Mouse (Mus musculus) forelimb bud, embryonic 11.5 days (tissue): ENCODE measurements around the gene Cyp17a1.

Experiments used
- DNase-seq: peaks from one replicate; pipeline ENCODE4 v3.0.0-alpha.2; 2012; ENCODE audit warnings: low read depth, low spot score

The Cyp17a1 gene

DNA sequence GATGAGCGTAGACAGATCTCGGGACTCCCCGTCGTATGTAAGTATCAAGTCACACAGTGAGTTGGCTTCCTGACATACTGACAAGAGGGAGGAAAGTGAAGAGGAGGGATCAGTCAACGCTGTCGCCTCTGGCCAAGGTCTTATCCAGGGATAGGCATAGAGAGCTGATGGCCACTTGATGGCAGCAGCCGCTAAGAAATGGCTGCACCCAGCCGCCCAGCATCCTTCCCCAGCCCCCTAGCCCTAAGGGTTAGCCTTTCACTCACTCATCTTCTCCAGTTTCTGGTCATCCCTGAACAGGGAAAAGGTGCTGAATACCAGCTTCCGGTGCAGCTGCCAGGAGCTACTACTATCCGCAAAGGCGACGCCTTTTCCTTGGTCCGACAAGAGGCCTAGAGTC is 2.3 kb downstream of the Cyp17a1 start:
- DNase-seq = peak; percentile 42

DNA sequence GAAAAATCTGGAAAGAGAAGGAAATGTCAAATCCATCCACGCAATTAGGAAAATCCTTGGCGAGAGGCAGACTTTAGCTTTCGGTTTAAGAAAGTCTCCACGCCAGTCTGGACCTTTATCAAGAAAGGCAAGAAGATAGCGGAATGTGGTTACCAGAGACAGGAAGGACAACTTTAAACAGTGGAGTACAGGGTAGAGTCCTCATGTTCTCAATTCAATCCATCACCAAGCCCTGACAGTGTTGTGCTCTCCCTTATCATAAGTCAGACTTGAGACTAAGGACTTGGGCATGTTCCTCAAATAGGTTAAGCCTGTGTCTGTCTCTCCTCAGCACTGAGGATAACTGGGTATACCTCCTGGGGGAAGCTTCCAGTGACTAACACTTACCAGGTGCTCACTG is 3.2 kb downstream of the Cyp17a1 start:
- no peak for DNase-seq

DNA sequence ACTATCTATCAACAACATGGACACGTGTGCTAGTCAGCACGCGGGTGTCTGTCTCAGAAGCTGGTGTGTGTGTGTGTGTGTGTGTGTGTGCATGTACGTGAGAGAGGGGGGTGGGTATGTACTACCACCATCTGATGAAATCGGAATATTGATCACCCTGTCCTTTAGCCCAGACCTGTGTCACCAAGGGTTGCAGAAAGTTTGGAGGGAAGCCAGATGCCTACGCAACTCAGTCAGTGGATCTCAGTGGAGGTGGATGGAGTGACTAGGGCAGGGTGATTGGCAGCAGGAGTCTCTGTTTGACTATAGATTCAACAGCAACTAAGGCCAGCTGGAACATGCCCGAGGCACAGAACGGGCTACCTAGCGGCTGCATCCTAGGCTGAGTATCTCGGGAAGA is 4.7 kb downstream of the Cyp17a1 start:
- DNase-seq = no peak

DNA sequence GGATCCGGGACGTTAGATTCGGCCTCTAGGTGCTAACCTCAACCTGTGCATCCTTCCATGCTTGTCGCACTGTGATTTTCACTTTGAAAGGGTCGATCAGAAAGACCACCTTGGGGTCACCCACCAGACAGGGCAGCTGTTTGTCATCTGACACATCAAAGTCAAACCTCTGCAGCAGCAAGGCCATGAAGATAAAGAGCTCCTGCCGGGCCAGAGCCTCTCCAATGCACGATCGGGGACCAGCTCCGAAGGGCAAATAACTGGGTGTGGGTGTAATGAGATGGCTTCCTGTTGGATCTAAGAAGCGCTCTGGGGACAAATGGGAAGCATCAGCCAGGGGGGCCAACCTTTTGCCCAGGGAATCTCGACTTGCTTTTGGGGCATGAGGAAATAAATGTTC is 5.7 kb downstream of the Cyp17a1 start:
- no peak for DNase-seq

DNA sequence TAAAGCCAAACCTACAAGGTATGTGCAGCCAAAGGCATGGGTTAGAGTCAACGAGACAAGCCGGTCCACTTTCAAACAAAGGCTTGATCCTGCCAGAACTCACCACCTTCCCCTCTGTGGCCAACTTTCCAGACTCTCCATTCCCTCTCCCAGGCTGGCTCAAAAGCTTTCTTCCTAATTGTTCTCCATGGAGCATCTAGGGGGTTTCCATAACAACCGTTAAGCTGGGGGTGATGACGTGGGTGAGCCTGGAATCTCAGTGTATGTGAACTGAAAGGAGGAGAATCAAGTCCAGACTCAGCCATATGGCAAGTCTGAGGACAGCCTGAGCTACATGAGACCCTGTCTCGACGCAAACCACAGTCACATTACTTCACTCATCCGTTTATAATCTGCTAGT is 7.5 kb downstream of the Cyp17a1 start:
- DNase-seq = no peak

DNA sequence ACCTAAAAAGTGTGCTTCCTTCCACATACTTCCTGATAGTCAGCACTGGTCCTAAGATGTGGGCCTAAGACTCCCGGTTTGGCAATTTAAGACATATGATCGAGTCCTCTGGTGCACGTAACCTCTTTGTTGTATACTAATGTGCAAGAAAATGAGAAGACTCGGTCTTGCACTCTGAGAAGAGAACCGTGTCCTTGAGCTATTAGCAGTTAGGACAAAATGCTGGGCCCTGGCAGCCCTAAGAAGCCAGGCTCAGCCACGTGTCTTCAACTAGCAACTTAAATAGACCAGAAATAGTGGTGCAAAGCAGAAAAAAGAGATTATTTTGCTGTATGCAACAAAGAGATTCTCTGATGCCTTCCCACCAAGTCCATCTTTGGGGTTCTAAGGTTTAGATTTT is 10.2 kb downstream of the Cyp17a1 start:
- DNase-seq = no peak

DNA sequence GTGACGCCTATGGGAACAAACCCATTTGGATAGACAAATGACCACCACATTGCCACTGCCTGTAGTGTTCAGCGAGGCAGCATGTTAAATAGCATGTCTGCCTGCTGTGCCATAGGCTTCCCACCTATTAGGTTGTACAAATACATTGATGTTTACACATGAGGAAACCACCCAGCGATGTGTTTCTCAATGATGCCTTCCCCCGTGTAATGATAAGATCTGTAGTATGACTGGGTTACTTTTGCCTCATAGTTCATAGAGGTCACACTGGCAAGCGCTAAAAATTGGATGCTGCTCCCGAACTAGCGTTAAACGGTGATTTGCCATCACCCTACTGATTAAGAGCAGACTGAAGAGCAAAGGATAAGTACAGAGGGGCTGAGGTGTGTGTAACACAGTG is 10.8 kb downstream of the Cyp17a1 start:
- no peak for DNase-seq

DNA sequence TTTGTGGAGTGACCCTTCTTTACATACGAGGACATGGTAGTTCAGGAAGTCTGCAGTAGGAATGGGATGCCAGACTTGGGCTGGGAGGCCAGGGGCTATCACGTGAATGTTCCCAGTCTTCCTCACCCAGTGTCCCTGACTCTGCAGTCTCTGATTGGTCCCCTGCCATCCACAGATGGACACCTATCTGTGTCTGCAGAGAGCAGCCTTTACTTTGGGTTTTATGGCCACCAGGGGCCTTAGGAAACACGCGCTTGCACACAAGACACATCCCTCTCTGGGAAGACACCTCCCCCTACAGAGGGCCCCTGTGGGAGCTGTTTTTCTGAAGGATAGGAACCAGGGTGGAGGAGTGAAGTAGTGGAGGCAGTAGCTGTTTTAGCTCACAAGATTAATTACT is 11.5 kb downstream of the Cyp17a1 start:
- DNase-seq = no peak

DNA sequence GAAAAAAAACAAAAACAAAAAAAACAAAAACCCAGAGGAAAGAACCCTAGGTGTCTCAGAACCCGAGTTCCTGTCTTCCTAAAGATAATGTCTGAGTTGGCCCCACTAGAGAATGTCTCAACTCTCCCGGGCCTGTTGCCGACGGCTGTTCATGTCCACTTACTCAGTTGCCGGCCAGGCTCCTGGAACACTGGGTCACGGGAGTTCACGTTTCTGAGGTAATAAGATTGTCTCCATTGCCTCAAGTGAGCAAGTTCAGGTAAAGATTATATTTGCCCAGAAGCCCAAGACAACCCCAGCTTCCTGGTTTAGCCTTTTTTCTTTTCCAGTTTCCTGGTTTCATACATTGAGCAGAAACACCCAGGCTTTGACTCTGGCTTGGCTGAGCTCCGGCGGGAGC is 14.1 kb downstream of the Cyp17a1 start:
- no peak for DNase-seq

DNA sequence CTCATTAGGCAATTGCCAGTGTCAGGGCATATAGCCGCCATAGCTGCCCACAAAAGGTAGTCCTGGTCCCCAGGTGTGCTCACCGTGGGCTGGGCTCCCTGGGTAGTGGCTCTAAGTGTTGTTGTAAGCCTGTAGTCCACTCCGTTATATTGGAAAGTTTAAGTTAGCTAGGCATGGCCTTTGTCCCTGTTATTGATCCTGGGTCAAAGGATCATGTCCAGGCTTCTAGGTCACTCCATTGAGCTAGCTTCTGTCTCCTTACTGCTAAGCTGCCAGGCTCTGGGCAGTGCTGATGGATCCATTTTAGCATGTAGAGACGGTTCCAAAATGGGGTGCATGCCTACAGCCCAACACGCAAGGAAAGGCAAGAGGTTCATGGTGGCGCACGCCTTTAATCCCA is 14.6 kb downstream of the Cyp17a1 start:
- DNase-seq = no peak

DNA sequence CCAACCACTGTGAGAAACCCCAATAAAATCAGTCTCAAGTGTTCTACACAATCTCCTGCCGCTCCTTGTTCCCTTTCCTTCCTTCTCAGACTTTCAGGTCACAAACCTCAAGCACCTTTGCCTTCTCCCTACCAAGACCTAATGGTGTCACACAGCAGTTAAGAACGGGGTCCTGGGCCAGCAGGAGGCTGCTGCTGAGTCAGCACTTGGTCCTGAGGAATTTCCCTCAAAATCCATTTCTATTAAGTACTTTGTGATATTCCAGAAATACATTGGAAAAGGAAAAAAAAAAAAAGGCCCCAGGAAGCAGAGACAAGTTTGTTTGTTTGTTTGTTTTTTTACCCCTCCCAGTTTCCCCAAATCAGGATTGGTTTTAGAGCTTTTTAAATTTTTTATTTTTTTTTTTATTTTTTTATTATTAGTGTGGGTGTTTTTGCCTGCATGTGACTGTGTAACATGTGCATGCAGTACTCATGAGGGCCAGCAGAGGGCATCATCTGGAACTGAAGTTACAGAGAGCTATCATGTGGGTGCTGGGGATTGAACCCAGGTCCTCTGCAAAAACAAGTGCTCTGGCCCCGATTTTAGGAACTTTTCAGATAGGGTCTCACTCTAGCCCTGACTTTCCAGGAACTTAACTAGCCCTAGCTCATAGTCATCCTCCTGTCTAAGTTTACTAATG is 15.5 kb downstream of the Cyp17a1 start:
- no peak for DNase-seq

DNA sequence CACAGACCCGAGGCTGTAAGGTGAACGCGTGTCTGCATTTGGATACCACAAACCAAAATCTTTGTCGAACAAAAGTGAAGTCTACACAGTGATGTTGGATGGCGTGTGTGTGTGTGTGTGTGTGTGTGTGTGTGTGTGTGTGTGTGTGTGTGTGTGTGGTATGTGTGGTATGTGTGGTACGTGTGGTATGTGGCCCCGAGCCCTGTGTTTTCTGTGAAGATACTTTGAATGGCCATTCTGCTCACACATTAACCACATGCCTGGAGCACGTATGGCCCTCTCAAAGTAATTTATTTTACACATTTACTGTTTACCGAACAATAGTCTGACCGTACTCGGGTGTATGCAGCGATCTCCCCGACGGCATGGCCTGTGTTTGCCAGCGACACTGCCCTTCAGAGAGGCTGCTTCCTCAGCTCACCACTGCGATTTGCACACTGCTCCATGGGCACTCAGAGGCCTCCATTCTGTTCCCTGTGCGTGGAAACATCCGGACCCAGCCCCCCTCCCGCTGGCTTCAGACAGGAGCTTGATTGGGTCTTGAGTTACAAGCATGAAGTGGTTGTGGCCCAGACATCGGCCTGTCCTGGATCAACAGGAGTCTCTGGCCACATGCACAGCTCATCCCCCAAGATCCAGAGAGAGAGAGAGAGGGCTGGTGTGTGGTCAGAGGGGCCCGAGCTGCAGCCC is 16.7 kb downstream of the Cyp17a1 start:
- DNase-seq = no peak

DNA sequence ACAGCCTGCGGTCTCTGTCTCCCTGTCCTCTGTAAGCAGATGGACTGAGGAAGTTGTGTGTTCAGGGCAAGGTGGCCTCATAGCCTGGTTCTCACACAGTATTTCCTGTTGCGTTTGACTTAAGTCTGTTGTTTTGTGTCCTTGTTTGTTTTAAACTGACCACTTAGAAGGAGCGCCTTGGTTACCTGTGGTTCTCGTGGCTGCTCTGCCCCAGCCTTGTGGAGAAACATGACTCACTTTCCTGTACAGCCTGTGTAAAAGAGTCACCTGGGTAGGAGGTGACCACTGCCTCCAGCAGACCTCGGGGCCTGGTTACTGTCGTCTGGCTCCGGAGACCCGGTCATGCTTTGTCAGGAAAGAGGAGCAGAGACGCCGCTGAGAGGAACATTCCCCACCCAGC is 17.3 kb downstream of the Cyp17a1 start:
- DNase-seq = no peak

DNA sequence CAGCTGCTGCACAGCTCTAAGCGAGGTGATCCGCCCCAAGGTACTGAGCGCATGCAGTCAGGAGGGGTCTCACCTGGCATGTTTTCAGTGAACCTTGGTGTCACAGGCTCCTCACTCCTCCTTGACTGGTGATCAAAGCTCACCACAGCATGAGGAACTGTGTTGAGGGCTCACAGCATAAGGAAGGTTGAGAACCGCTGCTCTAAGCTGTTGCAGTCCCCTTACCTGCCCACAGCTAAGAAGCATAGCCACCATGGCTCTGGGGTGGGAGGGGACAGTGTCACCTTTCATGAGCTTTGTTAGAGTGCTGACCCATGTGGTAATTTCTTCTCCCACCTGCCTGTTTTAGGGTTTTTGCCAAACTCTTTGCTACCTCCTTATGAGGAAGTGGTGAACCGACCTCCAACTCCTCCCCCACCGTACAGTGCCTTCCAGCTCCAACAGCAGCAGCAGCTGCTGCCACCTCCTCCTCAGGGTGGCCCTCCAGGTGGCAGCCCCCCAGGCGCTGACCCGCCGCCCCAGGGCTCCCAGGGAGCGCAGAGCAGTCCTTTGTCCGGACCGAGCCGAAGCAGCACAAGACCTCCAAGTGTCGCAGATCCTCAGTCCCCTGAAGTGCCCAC is 19.2 kb downstream of the Cyp17a1 start:
- no peak for DNase-seq

DNA sequence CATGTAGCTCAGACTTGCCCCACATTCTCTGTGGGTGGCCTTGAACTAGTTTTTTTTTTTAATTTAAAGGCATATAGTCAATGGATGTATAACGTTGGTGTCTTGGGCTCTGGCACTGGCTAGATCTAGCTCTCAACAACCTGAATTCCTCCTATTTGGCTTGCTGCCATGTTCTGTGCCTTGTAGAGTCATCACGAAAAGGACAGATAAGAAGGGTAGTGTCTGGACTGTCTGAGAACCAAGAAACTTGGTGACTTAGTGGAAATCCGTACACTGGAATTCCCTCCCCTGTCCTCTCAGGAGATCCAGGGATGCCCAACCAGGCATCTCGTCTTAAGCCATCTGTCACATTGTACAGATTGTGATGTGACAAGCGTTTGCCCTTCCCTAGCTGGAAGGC is 19.8 kb downstream of the Cyp17a1 start:
- DNase-seq = no peak

DNA sequence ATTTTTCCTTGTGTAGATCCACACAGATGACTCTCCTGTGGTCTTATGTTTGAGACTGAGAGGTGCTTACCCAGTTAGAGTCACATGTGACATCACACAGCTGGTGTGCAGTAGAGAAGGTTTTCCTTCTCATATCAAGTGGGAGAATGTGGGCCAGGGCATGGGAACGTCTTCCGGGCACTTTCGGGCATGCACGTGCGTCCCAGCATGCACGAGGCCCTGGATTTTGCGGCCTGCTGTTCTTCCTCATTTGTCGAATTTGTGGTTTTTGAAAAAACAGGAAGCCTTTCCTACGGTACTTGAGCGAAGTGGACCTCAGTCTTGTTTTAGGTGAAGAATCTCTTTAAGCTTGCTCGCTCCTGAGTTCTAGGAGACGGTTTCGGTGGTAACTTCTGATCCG is 24.4 kb downstream of the Cyp17a1 start:
- no peak for DNase-seq

DNA sequence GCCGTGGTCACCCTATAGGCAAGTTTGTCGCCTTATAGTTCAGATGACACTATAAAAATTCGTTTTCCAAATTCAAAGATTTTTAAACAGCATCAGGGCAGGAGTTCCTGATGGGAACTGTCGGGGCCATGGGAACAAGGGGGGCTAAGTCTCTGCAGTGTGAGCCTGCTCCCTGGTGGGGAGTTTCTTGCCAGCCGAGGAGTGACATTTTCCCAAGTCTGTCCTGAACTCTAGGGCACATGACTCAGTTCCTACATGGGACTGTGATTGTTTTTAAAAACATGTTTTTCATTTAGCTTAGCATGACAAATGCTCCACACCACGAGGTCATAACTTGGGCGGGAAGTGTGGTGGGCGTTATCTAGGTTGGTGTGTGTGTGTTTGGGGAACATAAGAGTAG is 25.1 kb downstream of the Cyp17a1 start:
- no peak for DNase-seq

DNA sequence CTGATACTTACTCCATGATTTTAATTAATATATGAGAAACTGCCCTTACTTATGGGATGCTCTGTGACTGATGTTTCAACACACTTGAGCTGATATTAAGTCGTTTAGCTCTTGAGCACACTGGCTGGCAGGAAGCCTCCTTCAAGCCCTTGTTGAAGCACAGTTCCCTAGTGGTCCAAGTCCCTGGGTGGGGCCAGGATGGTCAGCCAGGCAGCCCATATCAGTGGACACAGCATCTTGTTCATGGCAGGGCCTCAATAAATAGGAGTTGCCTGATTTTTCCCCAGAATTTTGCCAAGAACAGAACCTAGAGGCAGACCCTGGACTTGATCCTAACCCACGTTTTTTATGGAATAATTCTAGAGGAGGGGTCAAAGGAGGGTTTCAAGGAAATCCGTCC is 25.7 kb downstream of the Cyp17a1 start:
- DNase-seq = no peak

DNA sequence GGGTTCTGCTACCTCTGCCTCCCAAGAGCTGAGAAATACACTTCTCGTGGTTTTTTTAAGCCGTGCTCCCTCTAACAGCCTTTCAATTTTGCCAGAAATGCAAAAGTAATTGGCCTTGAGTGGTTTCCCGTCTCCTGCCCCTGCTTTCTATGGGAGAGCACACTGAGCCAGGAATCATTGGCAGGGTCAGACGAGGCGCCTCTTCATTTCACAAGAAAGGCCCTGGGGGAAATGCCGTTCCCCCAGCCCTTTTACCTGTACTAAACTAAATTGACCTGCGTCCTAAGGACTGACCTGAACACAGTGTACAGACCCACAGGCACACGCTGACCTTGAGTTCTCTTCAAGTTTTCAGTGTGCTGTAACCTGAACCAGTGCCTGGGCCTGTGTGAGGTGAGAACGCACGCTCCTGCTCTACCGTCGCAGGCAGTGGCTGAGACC is 26.9 kb downstream of the Cyp17a1 start:
- no peak for DNase-seq

DNA sequence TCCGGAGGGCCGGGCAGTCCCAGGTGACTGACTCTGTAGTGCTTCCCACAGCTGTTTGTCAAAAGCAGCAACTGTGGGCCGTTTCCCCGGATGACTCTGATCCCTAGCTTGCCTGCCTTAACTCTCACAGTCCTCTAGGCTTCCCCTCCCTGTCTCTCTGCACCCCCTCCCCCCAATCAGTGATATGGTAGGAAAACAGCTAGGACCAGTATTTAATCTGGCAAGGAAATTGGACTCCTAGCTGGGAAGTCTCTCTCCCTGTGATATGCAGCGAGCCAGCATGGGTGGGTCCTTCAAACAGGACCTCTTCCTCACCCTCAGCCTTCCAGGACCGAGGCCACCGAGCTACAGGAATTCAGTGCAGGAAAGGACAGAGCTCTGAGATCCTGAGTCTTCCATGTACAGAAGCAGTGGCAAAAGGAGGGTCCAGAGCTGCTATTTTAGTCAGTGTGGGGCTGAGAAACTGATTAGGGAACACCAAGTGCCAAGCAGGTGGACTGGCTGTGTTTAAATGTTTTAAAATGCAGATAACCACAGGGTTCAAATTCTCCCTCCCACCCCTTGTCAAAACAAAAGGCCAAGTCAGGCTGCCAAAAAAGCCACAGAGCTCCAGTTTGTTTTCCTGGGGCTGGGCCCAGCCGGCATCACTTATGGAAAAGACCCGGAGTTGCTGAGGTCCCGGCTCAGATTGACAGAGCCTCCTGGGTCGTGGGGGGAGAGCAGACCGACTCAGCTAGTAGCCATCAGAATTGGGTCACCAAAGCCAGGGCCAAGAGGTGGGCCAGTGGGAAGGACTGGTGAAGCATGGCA is 28.0 kb downstream of the Cyp17a1 start:
- DNase-seq = no peak

DNA sequence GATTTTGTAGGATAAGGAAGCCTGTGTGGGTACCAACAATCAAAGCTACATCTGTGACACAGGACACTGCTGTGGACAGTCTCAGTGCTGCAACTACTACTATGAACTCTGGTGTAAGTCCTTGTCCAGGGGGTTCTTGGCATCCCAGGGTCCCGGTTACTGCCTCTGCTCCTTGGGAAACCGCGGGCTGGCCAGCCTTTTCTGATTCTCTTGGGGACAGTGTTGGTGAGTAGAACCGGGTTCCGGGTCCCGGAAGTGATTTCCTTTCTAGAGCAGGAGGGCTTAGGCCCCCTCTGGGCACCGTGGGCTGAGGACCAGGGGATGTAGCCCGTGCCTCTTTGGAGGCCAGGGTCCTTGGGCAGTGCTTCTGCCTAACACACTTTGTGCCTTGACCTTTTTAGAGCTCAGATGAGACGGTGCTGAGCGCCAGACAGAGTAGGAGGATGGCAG is 28.6 kb downstream of the Cyp17a1 start:
- DNase-seq = no peak

DNA sequence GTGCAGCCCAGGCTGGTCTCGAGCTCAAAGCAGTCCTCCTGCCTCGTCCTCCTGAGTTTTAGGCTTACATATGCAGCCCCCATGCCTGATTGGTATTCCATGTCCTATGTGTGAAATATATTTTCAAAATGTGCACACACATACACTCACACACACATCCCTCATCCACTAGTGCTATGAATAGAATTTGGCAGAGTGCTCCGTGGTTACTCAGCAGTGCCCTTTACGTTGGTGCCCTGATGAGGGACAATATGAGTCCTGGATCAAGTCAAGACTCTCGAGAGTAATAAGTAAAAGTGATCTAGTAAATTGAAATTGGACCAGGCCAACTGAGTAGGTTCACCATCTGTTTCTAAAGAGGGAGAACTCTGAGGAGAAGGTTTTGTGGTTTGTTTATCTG is 29.7 kb downstream of the Cyp17a1 start:
- no peak for DNase-seq
